Mouse (Mus musculus) mature B cell (primary cell): ENCODE results near the gene Zfp534.
"Not testable (repeated sequence)": the region's sequence is repeated elsewhere in the genome, so short reads cannot be mapped to it uniquely, and the experiment has no call there.

Experiments used
- in situ Hi-C: fragments of 300-500 bp; cut with MboI; formaldehyde crosslinking; loops from 2 replicates; pipeline ENCODE4 v1.14.3; 2019

Gene Zfp534

DNA sequence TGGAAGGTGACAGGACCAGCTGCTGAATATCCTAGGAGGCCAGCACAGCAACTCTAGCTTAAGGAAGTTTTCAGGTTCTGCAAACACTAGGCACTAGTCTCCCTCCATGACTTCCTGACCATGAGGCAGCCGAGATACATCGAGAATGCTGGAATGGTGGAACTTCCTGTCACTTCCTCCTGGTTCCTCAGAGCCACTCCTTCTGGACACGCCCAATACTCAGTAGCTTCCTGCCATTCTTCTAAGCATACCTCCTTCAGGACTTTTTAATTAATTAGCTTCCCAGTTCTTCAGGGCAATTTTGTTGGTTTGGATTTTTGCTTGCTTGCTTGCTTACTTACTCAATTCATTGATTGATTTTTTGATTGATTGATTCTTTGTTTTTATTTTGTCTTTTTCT is at the start of gene Zfp534:
Gene Zfp534, minus strand, starts transcription at position 101 of the 400 bp plus-strand sequence.
- in situ Hi-C loops: not testable (repeated sequence)

DNA sequence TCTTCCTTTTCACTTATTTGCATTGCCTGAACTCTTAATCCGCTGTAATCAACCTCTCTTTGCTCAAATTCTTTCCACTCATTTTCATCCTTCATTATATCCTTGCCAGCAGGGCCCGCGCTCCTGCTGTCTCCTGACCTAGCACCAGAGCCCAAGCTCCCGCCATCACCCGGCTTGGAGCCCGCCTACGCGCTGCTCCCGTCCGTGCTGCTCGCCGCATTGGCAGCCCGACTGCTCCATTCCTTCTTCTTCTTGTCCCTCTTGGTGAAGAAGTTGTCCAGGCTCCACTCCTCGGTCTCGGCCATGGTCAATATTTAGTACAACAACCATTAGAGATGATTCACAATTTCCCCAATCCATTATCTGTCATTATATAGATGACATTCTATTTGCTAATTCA is 43.9 kb upstream of the Zfp534 start:
- in situ Hi-C loops: not testable (repeated sequence)

DNA sequence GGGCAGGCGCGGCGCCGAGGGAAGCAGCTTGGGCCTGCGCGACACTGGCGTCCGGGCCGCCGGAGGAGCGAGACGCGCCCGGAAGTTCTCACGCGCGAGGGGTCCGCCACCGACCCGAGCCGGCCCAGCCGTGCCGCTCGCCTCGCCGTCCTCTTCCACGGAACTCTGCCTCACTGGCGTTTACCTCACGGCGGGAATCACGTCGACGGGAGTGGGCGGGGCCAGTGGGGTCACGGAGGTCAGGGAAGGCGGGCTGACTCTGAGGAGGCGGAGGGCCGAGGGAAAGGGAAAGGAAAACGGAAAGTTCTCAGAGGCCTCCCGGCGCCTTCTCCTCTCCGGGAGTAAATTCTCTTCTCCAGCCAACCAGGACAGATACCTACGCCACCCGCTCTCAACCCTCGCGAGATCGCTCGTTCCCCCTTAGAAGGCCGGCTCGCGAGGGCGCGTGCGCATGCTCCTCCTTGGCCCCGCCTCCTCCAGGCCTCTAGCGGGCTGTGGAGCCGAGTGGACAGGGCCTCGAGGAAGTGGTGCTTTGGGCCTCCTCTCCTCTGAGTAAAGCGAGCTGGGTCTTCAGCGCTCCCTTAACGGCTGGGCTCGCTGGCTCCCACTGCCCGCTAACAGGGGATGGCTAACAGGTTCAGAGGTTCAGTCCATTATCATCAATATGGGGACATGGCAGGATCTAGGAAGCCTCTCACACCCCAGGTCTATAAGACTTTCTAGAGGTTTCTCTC is 36.5 kb upstream of the Zfp534 start:
- in situ Hi-C loops: not testable (repeated sequence)

DNA sequence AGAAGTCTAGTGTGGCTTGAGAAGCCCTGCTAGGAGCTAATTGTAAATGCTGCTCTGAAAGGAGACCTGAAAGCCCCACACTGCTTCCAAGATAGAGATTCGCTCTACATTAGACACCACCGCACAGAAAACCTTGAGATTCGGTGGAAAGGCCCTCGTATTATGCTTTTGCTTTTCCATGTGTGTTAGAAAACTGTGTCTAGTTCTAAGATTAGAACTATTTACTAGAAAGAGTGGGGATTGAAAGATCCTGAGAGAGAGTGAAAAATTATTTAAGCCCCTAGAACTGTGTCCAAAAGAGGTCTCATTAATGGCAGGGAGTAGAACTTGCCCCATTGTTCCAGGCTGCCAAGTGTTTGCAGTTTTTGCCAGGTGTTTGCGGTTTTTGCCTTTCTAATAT is 47.1 kb downstream of the Zfp534 start:
- in situ Hi-C loops: not testable (repeated sequence)

DNA sequence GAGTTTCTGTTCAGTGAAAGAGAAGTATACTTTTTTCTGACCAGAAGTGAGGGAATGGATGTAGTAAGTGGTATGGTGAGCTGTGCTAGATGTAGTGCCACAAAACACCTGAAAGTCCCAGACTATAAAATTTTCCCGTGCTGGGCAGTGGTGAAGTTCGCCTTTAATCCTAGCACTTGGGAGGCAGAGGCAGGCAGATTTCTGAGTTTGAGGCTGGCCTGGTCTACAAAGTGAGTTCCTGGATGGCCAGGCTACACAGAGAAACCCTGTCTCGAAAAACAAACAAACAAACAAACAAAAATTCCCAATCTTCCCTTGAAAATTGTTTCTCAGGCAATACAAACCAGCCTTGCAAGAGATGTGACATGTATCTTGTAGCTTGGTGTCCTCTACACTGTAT is 54.9 kb downstream of the Zfp534 start:
- in situ Hi-C loops: not testable (repeated sequence)

DNA sequence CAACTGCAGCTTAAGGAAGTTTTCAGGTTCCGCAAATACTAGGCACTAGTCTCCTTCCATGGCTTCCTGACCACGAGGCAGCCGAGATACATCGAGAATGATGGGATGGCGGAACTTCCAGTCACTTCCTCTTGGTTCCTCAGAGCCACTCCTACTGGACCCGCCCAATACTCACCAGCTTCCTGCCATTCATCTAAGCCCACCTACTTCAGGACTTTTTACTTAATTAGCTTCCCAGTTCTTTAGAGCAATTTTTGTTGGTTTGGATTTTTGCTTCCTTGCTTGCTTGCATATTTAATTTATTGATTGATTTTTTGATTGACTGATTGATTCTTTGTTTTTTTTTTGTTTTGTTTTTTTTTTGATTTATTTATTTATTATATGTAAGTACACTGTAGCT is 59.9 kb downstream of the Zfp534 start, which contains the start of gene Zfp979:
Gene Zfp979, minus strand, starts transcription at position 101 of the 400 bp plus-strand sequence.
- in situ Hi-C loops: not testable (repeated sequence)

DNA sequence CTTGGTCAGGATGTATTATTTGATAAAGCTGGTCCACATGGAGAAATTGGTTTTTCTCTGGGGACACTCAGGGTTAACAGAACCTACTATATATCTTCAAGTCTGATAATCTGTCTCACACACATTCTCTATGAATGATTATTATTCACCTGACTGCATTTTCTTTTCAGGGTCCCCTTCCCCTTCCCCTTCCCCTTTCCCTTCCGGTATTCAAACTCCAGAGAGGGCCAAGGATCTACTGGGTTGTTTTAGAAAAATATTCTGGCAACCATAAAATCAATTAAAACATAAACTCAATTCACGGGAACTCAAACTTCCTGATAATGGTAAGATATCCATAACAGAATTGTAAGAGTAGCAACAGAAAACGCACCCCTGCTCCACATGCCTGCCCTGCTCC is 60.4 kb downstream of the Zfp534 start:
- in situ Hi-C loops: not testable (repeated sequence)

DNA sequence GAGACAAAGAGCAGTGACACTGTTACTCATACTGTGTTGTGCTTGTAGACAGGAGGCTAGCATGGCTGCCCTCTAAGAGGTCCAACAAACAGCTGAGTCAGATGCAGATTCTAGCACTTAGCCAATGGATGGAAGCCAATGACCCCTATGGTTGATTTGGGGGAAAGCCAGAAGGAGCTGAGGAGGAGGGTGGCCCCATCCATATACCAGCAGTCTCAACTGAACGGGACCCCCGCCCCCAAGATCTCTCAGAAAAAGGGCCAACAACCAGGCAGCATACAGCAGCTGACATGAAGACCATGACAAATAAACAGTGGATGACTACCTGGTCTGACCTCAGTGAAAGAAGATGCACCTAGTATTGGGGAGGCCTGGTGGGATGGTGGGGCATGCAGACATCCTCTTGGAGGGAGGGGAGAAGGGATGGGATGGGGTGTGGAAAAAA is 68.5 kb downstream of the Zfp534 start:
- in situ Hi-C loops: not testable (repeated sequence)
